Mouse (Mus musculus): ENCODE data around the gene Macrod2.

The Macrod2 gene

DNA sequence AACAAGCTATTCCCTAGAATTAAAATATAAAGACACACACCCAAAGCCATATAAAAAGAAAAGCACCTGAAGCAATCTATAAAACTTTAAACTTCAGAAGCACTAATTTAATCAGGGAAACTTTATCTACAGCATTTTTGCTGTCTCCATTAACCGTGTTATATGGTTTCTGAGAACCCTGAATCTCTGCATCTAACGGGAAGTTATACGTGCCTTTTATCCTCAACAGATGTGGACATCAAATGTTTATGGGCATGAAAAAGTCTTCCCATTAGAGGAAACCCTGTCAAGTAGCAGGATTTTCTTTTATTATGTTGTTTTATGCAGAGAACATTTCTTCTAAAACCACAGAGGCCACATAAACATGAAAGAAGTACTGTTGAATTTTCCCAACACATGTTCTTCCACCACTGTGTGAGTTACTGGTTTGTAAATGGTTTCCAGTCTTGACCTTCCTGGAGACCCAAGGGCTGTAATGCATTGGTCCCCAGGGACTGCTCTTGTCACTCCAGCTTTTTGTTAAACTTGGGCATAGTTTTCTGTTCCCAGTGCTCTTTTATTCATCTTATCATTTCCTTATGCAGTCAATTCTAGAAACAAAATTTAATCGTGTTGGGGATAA lies 1629.5 kb downstream of the Macrod2 start:
- DNase-seq (ENCODE audit: low read depth): no peak

GRCm38 (mm10) chr2:142026721-142027120 lies 1631.6 kb downstream of the Macrod2 start:
- DNase-seq (ENCODE audit: low read depth): no peak

DNA sequence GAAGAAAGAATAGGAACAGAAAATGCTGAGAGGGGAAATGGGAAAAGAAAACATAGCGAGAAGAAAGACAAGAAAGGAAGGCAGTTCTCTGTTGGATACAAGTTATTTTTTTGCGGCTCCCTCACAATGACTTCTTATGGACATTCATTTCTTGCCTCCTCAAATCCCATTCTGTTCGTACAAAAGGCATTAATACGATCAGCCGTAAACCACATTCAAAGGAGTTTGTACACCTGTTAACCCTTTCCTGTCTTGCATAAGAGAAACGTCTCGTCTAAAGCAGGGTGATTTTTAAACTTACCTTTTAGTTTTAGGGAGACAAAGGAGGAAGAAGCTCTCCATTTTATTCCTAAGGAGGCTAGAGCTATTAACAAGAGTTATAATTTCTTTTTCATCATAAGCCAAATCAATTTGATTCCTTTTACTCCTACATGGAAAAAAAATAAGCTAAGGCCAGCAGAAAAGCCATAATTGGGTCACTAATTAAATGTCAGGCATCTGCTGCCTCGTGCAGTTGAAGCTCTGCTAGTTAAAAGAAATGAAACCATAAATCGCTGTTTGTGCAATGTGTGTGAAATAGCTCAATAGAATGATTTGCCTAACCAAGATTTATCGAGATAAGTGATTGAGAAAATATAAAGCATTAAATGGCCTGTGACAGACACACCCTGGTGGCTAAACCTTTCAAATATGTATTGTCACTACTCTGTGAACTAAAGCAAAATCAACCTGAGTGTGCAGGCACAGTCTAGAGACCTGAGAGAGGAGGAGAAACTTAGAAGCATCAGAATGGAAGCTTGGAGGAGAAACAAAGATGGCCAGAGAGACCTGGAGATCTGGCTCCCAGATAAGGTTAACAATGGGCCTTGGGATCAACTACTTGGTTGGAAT lies 1635.9 kb downstream of the Macrod2 start:
- no peak for DNase-seq (ENCODE audit: low read depth)

GRCm38 (mm10) chr2:142055576-142055975 lies 1660.5 kb downstream of the Macrod2 start:
- DNase-seq (ENCODE audit: low read depth): no peak

DNA sequence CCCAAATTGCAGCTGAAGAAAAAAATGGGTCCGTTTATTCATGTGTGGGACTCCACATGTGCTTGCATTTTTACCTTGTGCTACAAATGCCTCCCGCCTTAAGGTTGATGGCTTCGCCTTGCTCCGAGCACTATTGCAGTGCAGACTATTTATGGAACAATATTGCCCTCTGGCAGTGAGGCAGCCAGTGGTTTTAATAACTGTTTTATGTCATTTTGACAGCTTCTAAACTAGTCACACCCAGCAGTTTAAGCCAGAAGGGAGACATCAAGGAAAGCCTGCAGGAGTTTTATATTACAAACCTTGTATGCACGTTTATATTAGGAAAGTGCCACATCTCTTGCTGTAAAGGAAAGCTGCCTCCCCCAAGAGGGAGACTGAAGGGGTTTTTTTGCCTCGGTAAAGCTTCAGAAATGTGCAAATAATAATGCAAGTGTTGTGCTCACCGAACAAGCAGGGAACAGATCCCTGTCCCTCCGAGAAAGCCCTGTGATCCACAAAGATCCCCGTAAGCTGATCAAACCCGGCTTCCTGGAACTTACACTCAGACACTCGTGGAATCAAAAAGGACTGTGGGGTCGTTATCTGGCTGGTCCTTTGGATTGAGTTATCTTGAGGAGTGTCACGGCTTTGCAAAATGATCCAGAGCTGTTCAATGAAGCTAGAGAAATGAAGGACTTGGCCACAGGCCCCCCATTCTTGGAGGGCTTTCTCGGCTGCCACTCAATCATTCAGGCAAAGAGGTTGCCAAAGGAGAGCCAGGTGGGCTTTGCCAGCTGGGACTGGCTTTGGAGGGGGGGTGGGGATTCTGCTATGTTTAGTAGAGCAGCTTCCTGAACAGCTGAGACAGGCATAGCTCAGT lies 1663.0 kb downstream of the Macrod2 start:
- no peak for DNase-seq (ENCODE audit: low read depth)

DNA sequence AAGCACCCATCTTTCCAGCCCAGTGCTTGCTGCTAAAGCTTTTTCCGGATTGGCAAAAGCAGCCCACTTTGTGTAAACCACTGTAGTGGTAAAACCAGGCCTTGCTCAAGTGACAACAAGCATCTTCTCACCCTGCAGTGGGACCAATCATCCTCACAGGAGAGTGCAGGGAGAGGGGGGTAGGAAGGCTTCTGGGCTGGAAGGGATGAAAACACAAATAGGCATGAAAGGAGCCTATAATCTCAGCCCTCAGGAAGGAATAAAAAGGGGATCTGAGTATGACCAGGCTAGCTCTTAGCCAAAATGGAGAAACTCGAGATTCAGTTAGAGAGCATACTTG lies 1663.6 kb downstream of the Macrod2 start:
- DNase-seq (ENCODE audit: low read depth): no peak

DNA sequence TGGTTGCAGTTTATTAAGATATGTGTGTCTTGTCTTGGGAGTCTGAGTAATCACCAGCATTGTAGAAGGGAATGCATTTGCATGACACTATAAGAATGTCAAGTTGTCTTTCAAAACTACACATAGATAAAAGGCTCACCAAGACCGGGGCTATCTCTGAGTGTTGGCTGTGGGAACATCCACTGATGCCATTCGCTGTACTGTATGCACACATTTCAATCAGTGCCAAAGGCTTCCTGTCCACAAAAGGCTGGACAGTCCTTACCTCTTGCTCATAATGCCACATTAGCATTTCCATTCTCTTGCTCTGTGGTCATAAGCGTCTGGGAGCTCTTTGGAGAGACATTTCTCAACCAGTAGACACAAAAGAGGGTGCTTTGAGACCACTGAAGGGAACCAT lies 1713.8 kb downstream of the Macrod2 start:
- DNase-seq (ENCODE audit: low read depth): no peak

GRCm38 (mm10) chr2:142116623-142117022 lies 1721.5 kb downstream of the Macrod2 start:
- no peak for DNase-seq (ENCODE audit: low read depth)

DNA sequence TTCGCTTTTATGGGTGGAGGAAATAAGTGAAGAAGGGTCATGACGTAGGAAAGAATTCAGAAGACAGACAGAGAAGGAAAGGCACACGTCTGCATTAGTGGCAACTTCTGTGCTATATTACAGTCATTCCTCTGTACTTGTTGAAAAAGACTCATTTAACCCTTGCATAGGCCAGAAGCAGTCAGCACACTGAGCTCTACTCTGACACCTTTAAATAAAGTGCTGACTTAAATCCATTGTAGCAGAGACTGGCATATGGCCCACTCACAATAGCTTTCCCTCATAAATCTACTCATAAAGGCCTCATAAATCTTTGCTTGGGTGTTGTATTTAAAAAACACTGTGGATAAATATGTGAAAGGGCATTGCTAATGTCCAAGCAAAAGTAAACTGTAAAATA lies 1733.0 kb downstream of the Macrod2 start:
- no peak for DNase-seq (ENCODE audit: low read depth)

GRCm38 (mm10) chr2:142129166-142129565 lies 1734.1 kb downstream of the Macrod2 start:
- no peak for DNase-seq (ENCODE audit: low read depth)

GRCm38 (mm10) chr2:142149310-142149709 lies 1754.2 kb downstream of the Macrod2 start:
- no peak for DNase-seq (ENCODE audit: low read depth)

DNA sequence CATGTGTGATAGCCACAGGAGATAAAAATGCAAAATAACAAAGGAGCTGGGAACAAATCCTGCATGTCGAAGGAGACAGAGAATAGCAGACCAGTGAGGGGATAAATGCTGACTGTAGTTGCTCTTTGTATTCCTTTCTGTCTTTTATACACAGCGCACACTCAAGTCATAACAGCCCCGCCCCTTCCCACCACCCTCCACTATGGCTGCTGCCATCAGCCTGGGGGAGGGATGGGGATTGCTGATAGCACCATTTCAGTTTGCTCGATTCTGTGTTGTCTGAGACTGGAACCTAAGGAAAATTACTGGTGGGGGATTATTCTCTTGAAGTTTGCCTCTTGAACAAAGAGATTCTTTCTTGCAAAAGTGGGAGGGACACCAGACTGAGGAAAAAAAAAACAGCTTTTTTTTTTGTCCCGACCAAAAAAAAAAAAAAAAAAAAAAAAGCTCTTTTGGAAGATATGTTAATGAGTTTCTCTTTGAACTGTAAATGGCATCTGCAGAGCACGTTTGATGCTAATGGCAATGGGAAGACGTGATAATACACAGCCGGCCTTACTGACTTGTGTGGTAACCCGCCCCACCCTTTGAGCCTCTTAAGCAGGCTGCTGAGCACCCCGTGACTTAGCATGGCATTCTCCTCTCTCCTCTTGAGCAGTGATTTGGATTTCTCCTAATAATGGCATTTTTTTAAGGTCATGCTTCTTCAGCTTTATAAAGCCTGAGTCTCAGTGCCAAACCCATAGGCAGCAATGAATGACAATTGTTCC lies 1768.6 kb downstream of the Macrod2 start:
- no peak for DNase-seq (ENCODE audit: low read depth)

DNA sequence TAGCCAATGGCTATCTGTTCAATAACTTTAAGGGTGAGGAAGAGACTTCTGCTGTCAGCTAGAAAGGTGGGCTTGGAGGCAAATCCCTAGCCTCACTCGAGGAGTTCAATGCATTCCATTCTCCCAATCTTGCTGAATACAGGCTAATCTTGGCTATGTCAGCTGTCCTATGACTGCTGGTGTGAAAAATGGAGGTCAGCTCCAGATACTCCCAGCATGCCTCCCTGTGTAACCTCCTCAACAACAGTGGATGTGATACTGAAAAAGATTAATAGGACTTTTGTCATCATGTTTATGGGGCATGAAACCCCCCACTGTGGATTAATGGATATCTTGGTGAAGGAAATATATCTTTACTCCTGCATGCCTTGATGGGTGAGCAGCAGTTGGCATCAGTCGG lies 1774.5 kb downstream of the Macrod2 start:
- no peak for DNase-seq (ENCODE audit: low read depth)

DNA sequence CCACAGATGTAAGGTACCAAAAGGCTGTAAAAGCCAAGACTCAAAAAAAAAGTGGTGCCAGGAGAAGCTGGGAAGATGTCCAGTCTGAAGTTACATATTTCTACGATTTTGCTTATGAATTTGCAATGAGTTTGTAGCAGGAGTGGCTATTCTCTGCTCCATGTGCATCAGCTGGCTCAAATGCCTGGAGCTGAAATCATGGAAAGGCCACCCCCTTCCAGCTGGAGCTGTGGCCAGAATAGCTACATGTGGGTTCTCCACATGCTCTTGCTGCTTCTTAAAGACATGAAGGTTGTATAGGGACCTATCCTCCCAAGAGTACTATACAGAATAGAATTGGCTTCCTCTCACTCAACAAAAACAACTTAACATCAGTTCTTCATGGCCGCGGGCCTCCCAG lies 1777.6 kb downstream of the Macrod2 start:
- no peak for DNase-seq (ENCODE audit: low read depth)

DNA sequence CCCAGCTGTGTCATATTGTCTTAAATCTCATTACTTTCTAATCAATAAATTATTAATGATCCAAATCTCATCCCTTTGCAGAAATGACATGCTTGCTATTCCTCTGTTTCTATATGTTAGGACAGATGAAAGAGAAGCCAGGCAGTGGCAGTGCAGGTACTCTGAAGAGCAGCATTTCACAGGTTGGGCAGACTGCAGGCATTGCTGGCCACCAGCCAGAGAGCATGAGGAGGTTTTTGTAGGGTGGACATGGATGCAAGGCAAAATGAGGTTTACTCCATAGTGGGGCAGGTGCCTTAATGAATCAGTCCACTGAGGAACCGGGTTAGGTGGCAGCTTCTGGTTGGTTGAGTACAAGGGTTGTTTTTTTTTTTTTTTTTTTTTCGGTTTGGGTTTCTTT lies 1778.9 kb downstream of the Macrod2 start:
- DNase-seq (ENCODE audit: low read depth): no peak

DNA sequence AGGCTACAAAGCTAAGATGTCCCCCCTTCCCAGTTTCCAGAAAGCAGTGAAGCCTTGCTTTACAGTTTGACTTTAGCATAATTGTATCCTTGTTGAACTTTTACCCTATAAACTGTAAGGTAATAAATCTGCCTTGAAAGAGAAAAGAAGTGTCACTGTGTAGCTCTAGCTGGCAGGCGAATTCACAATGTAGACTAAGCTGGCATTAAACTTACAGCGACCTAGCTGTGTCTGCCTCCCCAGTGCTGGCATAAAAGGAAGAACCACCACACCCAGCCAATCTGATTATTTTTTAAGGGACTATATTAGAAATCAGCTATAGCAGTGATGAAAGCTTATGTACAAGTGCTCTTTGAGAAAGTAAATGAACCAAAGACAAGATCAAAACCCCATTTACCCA lies 1791.8 kb downstream of the Macrod2 start:
- DNase-seq (ENCODE audit: low read depth): no peak

DNA sequence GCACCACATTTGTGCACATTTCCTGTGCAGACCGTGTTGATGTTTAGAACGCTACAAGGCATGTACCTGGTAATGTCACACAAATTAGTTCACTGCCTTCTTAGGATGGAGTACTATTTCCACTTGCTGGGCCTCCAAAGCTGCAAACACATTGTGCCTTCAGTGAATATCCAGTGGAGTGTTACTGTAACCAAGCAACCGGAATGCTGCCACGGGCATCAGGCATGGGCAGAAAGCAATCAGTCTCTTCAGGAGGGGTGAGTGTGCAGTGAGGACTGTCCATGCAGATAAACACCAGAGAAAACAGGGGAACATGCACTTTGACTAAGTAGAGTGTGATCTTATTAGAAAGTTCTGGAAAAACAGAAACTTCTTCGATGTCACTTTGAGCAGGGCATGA lies 1792.3 kb downstream of the Macrod2 start:
- DNase-seq (ENCODE audit: low read depth): no peak

- no peak for DNase-seq (ENCODE audit: low read depth)
Measured at GRCm38 (mm10) chr2:142217371-142217770, 1822.3 kb downstream of the Macrod2 start.

- no peak for DNase-seq (ENCODE audit: low read depth)
Measured at GRCm38 (mm10) chr2:142222137-142222921, 1827.2 kb downstream of the Macrod2 start.

DNA sequence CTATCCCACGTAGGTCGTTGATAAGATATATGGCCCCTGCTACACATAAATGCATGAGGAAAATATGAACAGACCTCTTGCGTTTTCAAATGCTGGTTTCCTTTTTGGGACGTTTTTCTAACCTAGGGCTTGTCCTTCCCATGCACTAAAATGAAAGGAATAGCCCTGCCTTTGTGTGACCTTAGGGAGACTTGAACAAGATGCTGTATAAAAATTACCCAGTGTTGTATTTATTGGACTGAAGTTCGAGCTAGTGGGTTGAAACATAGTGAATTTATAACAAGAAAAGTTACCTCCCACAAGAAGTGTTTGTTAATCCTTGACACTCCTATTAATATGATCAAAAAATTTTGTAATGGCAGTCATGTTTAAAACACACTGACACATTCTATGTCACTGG lies 1827.8 kb downstream of the Macrod2 start:
- no peak for DNase-seq (ENCODE audit: low read depth)

DNA sequence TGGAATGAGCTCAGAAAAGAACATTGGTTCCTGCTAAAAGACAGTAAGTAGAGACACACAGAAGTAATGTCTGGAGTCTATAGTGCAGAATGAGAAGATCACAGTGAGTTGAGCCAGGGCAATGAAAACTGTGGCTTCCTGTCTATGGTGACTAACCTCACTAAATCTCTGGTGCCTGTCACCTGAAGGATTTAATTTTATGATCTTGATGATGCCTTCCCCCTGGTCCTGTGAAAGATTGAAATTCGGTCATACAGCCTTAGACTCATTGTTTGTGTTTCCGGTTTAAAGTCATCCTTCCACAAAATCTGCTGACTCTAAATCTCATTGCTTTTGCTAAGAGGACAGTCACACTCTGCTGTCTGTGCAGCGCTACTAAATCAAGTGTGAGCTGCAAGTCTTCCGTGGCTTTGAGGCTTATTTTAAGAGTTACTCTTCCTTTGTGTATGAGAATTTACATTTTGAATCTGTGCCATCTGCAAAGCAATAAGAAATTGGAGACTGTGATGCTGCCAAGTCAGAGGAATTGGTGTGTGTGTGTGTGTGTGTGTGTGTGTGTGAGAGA lies 1836.0 kb downstream of the Macrod2 start:
- no peak for DNase-seq (ENCODE audit: low read depth)

Data from induced T-regulatory cell, adult 2 months (primary cell).